Mouse (Mus musculus) c-Kit-negative CD71-positive TER-119-positive erythroid progenitor cells, embryonic 14.5 days (primary cell): ENCODE measurements at regions not wholly inside any gene's neighbourhood (a gene's known extent, or its start where the extent isn't known, plus 50 kb on each side); places are given as distances from the start of the nearest gene placed in this dataset.
"Not testable (repeated sequence)": the region's sequence is repeated elsewhere in the genome, so short reads cannot be mapped to it uniquely, and the experiment has no call there.

Experiments used
- DNase-seq: peaks from one replicate; pipeline ENCODE4 v3.0.0-alpha.2; 2013; ENCODE audit warnings: low read depth, low spot score

GRCm38 (mm10) chr4:93579343-93579742, 244.0 kb upstream of the Tusc1 start:
- DNase-seq, result no peak

- no peak for DNase-seq
Observed at GRCm38 (mm10) chr4:93567487-93568259, 232.4 kb upstream of the Tusc1 start.

- peak; percentile 55 for DNase-seq
Observed at GRCm38 (mm10) chr4:93555787-93556760, 220.8 kb upstream of the Tusc1 start.

GRCm38 (mm10) chr4:93555181-93555580, 219.9 kb upstream of the Tusc1 start:
- DNase-seq, result not testable (repeated sequence)

GRCm38 (mm10) chr4:93552489-93553160, 217.3 kb upstream of the Tusc1 start:
- no peak for DNase-seq

- DNase-seq, result no peak
Observed at GRCm38 (mm10) chr4:93551086-93551485, 215.8 kb upstream of the Tusc1 start.

GRCm38 (mm10) chr4:93540588-93540987, 205.3 kb upstream of the Tusc1 start:
- peak; percentile 37 for DNase-seq

GRCm38 (mm10) chr4:93527382-93527781, 192.1 kb upstream of the Tusc1 start:
- DNase-seq, result no peak

GRCm38 (mm10) chr4:93520454-93521100, 185.3 kb upstream of the Tusc1 start:
- no peak for DNase-seq

- DNase-seq, result no peak
Observed at GRCm38 (mm10) chr4:93518925-93519324, 183.6 kb upstream of the Tusc1 start.

GRCm38 (mm10) chr4:93510771-93511170, 175.5 kb upstream of the Tusc1 start:
- DNase-seq, result no peak

- DNase-seq, result no peak
Observed at GRCm38 (mm10) chr4:93496871-93497270, 161.6 kb upstream of the Tusc1 start.

- DNase-seq, result no peak
Observed at GRCm38 (mm10) chr4:93494319-93494718, 159.0 kb upstream of the Tusc1 start.

GRCm38 (mm10) chr4:93493905-93494304, 158.6 kb upstream of the Tusc1 start:
- DNase-seq, result no peak

GRCm38 (mm10) chr4:93493326-93493725, 158.0 kb upstream of the Tusc1 start:
- DNase-seq, result no peak

- DNase-seq, result no peak
Observed at GRCm38 (mm10) chr4:93488570-93488969, 153.3 kb upstream of the Tusc1 start.

GRCm38 (mm10) chr4:93486455-93486854, 151.1 kb upstream of the Tusc1 start:
- no peak for DNase-seq

GRCm38 (mm10) chr4:93481247-93481646, 145.9 kb upstream of the Tusc1 start:
- peak; percentile 53 for DNase-seq

- no peak for DNase-seq
Observed at GRCm38 (mm10) chr4:93477189-93477767, 142.0 kb upstream of the Tusc1 start.

- DNase-seq, result no peak
Observed at GRCm38 (mm10) chr4:93467998-93468397, 132.7 kb upstream of the Tusc1 start.

GRCm38 (mm10) chr4:93467424-93467823, 132.1 kb upstream of the Tusc1 start:
- DNase-seq, result no peak
